Mouse (Mus musculus): ENCODE results near the gene Psma7.

The Psma7 gene

GRCm38 (mm10) chr2:180045283-180045682 is 3.0 kb upstream of the Psma7 start:
- peak; percentile 15 to 20 for DNase-seq (ENCODE audit: low spot score in 2 of 2)

- DNase-seq (ENCODE audit: low spot score in 2 of 2), result peak; percentile 26 to 39
Measured at GRCm38 (mm10) chr2:180042858-180043515, 754 bp upstream of the Psma7 start.

GRCm38 (mm10) chr2:180041577-180042255 is 517 bp downstream of the Psma7 start:
- DNase-seq (ENCODE audit: low spot score in 2 of 2), result peak; percentile 12 to 26

GRCm38 (mm10) chr2:180040406-180040805 is 1.8 kb downstream of the Psma7 start:
- DNase-seq (ENCODE audit: low spot score in 2 of 2), result no peak

GRCm38 (mm10) chr2:180034753-180035152 is 7.5 kb downstream of the Psma7 start:
- no peak for DNase-seq (ENCODE audit: low spot score in 2 of 2)

GRCm38 (mm10) chr2:180033956-180034355 is 8.3 kb downstream of the Psma7 start:
- DNase-seq (ENCODE audit: low spot score in 2 of 2), result no peak

- no peak for DNase-seq (ENCODE audit: low spot score in 2 of 2)
Measured at GRCm38 (mm10) chr2:180032925-180033324, 9.3 kb downstream of the Psma7 start.

GRCm38 (mm10) chr2:180031270-180031669 is 11.0 kb downstream of the Psma7 start:
- no peak for DNase-seq (ENCODE audit: low spot score in 2 of 2)

GRCm38 (mm10) chr2:180027768-180028167 is 14.5 kb downstream of the Psma7 start:
- DNase-seq (ENCODE audit: low spot score in 2 of 2), result no peak

- no peak for DNase-seq (ENCODE audit: low spot score in 2 of 2)
Measured at GRCm38 (mm10) chr2:180025861-180026200, 16.4 kb downstream of the Psma7 start.

GRCm38 (mm10) chr2:180025135-180025860 is 16.9 kb downstream of the Psma7 start:
- DNase-seq (ENCODE audit: low spot score in 2 of 2), result peak in 1 of 2 experiments; percentile 25

- DNase-seq (ENCODE audit: low spot score in 2 of 2), result peak; percentile 97 to 99
Measured at GRCm38 (mm10) chr2:180024401-180025098, 17.7 kb downstream of the Psma7 start, which contains the start of gene Lsm14b. Gene Lsm14b, plus strand, starts transcription at chr2:180024987.

- no peak for DNase-seq (ENCODE audit: low spot score in 2 of 2)
Measured at GRCm38 (mm10) chr2:180022751-180023150, 19.5 kb downstream of the Psma7 start.

- DNase-seq (ENCODE audit: low spot score in 2 of 2), result no peak
Measured at GRCm38 (mm10) chr2:180020919-180021318, 21.3 kb downstream of the Psma7 start.

- DNase-seq (ENCODE audit: low spot score in 2 of 2), result no peak
Measured at GRCm38 (mm10) chr2:180020091-180020661, 22.1 kb downstream of the Psma7 start.

GRCm38 (mm10) chr2:180018573-180018972 is 23.7 kb downstream of the Psma7 start:
- no peak for DNase-seq (ENCODE audit: low spot score in 2 of 2)

GRCm38 (mm10) chr2:180017632-180018031 is 24.6 kb downstream of the Psma7 start:
- no peak for DNase-seq (ENCODE audit: low spot score in 2 of 2)

- no peak for DNase-seq (ENCODE audit: low spot score in 2 of 2)
Measured at GRCm38 (mm10) chr2:180013686-180014085, 28.5 kb downstream of the Psma7 start.

- no peak for DNase-seq (ENCODE audit: low spot score in 2 of 2)
Measured at GRCm38 (mm10) chr2:180011370-180011769, 30.9 kb downstream of the Psma7 start.

GRCm38 (mm10) chr2:180010686-180011085 is 31.5 kb downstream of the Psma7 start:
- no peak for DNase-seq (ENCODE audit: low spot score in 2 of 2)

GRCm38 (mm10) chr2:180006352-180007017 is 35.7 kb downstream of the Psma7 start:
- no peak for DNase-seq (ENCODE audit: low spot score in 2 of 2)
